Mouse (Mus musculus) sigmoid colon, adult 10 weeks (tissue): Measurements from ENCODE around the gene Fmn2. TPM values are rescaled to one million over a fixed set of nuclear protein-coding genes. Genes with fewer than 3 reads are reported as not detected.

Experiments used
- polyA plus RNA-seq: library from polyadenylated mRNA; stranded (reverse); fragments of 350-450 nt; fragmentation: Illumina TruSeq; extraction: RNeasy Lipid Tissue Mini Kit (QIAGEN cat#74804); gene quantifications from one replicate; pipeline ENCODE4 v1.2.3, GENCODE M21; 2014; ENCODE audit warnings: low read depth, low replicate concordance

The Fmn2 gene
- 1.4 TPM for polyA plus RNA-seq

DNA sequence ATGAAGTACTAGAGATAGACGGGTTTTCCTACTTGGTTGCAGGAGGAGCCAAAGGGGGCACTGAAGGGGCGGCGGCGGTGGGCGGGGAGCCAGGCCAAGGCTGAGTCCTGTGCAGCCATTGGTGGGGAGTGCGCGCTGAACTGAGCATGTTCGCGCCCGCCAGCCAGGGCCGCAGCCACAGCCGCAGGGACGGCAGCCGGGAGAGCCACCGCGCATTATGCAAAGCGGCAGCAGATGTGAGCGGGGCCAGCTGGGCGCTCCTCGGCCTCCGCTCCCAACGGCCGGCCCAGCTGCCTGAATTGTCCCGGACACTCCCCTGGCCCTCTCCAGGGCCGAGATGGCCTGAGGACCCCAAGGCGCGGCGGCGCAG, at the start of gene Fmn2:
Gene Fmn2 (plus strand): TSS at position 165 of the 370 bp plus-strand sequence.

Other genes with a start within 250 kb of the Fmn2 start
- gene Olfr419, start 249.8 kb upstream of the Fmn2 start, polyA plus RNA-seq = not detected
- gene Mptx1, start 171.3 kb upstream of the Fmn2 start, polyA plus RNA-seq = 8,242 TPM
- not detected for gene Olfr417, start 136.7 kb upstream of the Fmn2 start, polyA plus RNA-seq
- gene Olfr248, start 110.8 kb upstream of the Fmn2 start, polyA plus RNA-seq = not detected
- gene Olfr414, start 77.8 kb upstream of the Fmn2 start, polyA plus RNA-seq = not detected
- gene Olfr220, start 59.7 kb upstream of the Fmn2 start, polyA plus RNA-seq = not detected